Mouse (Mus musculus) cerebellum, adult 9-10 months (tissue): ENCODE results near the gene Nsf.
"Not testable (repeated sequence)": the region's sequence is repeated elsewhere in the genome, so short reads cannot be mapped to it uniquely, and the experiment has no call there.

Source experiments
- DNase-seq: peaks from one replicate; pipeline ENCODE4 v3.0.0; 2022

Gene Nsf

DNA sequence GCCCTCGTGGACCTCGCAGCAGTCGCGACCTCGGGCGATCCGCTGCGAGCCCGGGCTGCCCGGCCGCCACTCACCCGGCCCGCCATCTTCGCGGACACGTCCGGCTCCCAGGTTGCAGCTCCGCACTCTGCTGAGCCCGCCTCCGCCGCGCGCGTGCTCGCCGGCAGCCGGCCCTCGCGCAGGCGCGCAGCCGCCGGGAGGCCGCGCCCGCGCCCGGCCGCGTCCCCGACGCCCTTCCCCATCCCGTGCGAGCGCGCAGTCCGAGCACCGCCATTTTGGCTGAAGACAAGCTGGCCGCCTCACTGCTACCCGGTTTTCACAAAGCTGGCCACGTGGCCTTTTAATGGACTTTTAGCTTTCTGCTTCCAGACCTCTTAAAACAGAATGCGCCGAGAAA lies at the start of gene Nsf:
Gene Nsf, minus strand, starts transcription at position 161 of the 397 bp plus-strand sequence.
- DNase-seq, result peak; percentile 81

DNA sequence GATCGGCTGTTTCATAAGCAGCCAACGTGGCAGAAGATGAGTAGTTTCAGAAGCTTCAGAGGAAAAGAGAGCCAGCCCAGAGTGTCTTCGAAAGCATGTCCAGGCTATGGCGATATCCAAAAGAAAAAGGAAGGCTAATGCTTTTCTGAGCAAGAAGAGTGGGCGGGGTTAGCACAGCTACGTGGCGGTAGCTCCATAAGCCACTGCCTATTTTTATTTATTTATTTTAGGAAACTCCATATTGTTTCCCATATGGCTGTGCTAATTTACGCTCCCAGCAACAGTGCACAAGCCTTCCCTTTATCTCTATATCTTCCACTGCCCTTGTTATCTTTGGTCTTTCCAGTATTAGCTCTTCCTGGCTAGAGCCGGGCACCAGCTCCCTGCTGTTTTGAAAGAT lies 49.5 kb upstream of the Nsf start:
- DNase-seq, result no peak

GRCm38 (mm10) chr11:104002191-104002590 lies 48.3 kb upstream of the Nsf start:
- no peak for DNase-seq

- no peak for DNase-seq
These were observed 47.6 kb upstream of the Nsf start for GRCm38 (mm10) chr11:104001395-104001955.

DNA sequence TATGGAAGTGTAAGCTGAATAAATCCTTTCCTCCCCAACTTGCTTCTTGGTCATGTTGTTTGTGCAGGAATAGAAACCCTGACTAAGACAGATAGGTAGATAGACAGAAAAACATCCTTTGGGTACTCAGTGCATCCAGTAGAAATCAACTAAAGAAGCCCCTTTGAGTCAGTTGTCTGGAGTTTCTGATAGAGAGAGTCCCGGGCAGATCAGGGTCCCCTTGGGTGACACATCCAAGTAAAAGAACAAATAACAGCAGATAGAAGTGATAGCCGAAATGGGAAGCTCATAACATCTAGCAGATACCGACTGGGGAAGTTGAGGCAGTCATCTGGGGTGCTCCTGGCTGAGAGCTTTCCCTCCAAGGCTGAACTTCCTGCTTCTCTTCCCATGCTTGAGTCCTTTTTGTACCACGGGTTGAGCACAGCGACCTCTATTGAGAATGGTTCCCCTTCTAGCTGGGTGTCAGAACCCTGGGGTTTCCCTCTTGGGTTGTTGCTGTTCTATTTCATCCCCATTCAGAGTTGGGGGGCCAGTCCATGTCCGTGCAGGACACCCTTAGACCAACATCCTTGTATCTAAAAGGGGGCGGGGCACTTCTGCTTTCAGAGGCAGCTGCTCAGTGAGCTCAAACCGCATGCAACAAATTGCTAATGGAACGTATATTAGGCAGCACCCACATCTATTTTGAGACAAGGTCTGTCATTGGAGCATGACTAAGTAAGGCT lies 47.0 kb upstream of the Nsf start:
- DNase-seq, result no peak

- DNase-seq, result peak; percentile 60
These were observed 44.9 kb upstream of the Nsf start for GRCm38 (mm10) chr11:103998737-103999136.

GRCm38 (mm10) chr11:103997385-103997784 lies 43.5 kb upstream of the Nsf start:
- peak; percentile 87 for DNase-seq

DNA sequence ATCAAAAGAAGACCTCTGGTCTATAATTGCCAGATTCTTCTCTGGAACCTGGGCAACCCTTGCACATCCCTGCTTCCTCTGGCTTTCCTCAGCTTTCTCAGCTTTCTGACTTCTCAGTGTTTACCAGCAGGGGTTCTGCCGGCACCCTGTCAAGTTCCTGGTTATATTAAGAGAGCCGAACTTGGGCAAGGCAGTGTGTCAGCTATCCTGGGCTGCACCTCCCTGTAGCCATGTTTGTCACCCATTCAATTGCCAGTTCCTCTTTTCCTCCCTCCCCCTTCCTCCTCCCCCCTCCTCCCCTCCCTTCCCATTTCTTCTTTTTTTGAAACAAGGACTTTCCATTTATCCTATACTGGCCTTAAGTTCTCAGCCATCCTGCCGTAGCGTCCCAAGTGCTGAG lies 38.8 kb upstream of the Nsf start:
- no peak for DNase-seq

DNA sequence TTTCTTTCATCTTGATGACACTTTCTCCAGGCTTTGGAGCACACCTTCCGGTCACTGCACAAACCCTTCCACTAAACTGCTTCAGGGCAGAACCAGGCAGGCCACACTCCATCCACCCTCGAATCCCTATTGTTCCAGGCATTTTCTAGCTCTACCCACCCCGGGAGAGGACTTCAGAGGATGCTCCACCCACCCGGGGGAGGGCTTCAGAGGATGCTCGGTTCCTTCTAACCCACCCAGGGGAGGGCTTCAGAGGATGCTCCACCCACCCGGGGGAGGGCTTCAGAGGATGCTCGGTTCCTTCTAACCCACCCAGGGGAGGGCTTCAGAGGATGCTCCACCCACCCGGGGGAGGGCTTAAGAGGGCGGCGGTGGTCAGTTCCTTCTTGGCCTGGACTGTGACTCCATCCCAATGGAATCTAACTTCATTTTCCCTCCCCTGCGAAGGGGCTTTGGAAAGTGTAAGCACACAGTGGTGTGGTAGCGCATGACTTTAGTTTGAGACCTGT lies 36.2 kb upstream of the Nsf start:
- DNase-seq, result not testable (repeated sequence)

DNA sequence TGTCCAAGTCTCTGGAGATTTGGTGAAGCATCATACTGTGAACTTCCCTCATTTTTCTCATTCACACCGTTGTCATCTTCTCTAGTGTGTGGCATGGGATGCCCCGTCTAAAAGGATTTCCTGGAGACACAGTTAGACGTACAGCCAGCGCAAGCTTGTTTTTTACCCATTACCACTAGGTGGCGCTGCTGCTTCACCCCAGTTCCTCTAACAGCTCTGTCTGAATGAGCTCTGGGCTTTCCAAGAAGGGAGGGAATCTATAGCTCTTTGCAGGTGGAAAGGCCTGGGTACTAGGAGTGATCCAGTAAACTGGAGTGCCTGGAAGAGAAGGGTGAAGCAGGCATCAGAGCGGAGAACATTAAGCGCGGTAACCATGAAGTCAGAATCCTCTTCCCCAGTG lies 33.6 kb upstream of the Nsf start:
- DNase-seq, result peak; percentile 81

GRCm38 (mm10) chr11:103984067-103984466 lies 30.2 kb upstream of the Nsf start:
- no peak for DNase-seq

- DNase-seq, result no peak
These were observed 28.0 kb upstream of the Nsf start for GRCm38 (mm10) chr11:103981826-103982225.

DNA sequence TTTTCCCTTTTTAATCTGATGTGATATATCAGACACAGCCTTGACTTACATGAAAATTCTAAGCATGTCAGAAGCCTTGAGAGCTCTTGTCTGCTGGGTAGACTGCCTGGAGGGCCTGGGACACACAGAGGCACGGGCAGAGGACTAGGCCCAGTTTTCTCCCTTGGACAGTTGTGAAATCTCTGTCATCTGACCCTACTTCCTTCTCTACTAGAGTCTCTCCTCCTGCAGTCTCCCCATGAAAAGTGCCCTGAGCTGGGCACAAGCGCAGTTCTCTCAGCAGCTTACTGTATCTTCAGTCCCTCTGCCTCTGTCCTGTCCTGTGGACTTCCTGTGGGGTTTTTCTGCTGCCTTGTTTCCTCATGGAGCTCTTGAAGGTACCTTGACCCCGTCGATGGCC lies 25.5 kb upstream of the Nsf start:
- DNase-seq, result no peak

DNA sequence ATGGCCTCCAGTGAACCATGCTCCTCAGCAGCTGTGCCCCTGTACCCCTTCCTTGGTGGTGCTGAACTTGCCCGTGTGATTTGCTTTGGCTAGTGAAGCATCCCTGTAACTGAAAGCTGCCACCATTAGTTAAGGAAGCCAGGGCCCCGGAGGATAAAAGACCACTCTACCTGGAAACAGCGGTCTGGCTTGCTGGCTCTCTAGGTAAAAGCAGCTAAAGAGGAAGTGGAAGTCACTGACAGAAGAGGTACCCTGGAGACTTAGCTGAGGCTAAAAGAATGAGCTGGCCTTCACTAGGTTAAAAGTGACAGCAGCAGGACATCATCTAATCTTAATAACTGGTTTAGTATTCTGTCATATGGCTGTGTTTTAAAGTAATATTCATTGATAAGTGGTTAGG lies 17.0 kb upstream of the Nsf start:
- DNase-seq, result no peak

- no peak for DNase-seq
These were observed 15.4 kb upstream of the Nsf start for GRCm38 (mm10) chr11:103969278-103969677.

GRCm38 (mm10) chr11:103967106-103967735 lies 13.4 kb upstream of the Nsf start:
- peak; percentile 66 for DNase-seq

DNA sequence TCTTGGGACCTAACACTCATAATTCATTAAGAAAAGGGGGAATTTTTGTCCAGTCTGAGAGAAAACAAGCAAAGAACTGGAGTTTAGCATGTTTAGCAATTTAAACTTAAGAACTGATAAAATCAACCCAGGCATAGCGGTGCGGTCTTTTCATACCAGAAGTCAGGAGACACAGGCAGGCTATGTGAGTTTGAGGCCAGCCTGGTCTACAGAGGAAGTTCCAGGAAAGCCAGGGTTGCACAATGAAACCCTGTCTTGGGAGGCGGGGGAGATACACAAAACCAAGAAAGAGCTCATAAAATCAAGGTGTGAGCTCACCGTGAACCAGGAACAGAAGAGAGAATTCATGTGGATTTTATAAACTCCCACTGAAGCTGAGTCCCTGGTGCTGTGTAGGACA lies 3.0 kb upstream of the Nsf start:
- no peak for DNase-seq

DNA sequence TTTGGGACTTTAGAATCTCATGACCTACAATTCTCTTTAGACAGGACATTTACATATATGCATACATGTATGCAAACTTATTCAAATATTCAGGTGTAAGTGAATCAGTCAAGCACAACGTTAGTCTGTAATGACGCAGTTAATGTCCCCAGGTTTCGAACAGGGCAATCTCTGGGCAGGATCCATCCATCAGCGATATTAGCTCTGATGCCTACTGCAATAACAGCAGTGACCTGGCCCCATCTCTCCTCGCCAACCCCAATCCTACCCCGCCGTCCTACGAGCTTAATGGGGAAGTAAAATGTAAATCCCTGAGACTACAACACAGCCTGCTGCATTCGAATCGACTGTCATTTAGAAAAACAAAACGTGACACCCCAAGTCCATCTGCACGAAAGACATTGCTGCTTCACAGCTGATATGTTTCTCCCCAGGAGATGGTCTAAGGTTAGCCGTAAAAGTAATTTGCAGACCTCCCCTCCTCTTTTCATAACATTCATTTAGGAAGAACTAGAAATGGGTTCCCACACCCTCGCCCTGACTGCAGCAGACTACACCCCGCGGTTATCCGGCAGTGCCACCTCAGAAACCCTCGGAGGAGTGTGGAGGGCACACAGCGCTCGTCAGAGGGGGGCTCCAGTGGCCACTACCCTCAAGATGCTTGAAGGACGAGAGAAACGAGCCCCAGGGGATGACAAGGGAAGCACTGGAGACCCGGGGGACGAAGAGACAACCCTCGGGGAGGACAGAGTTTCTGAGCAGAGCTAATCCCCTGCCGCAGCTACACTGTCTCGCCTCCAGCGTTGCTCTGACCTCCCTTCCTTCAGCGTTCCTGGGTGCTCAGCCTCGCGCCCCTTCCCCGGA lies 592 bp downstream of the Nsf start:
- peak; percentile 61 for DNase-seq

- DNase-seq, result no peak
These were observed 1.2 kb downstream of the Nsf start for GRCm38 (mm10) chr11:103952635-103953031.

- DNase-seq, result no peak
These were observed 2.8 kb downstream of the Nsf start for GRCm38 (mm10) chr11:103951106-103951505.

- no peak for DNase-seq
These were observed 4.9 kb downstream of the Nsf start for GRCm38 (mm10) chr11:103948952-103949351.

DNA sequence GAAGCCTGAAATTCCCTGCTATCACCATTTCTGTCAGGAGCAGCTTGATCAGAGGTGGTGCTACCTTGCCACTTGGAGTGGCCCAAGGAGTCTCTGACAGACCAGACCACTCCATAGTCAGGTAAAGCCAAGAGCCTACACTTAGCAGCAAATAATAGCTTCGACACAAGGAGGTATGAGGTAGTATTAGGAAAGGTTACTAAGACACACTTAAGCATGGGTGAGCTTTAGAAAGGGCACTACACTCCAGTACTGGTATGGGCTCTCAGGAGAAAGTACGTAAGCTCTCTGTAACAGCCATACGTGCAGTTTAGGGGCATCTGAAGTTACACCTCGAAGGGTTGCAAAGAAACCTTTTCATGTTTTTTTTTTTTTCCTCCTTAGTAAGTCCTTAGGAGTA lies 11.1 kb downstream of the Nsf start:
- DNase-seq, result no peak

- DNase-seq, result no peak
These were observed 12.5 kb downstream of the Nsf start for GRCm38 (mm10) chr11:103941351-103941750.
